Mouse (Mus musculus): Measurements from ENCODE around the gene Boc. TPM values are rescaled to one million over a fixed set of nuclear protein-coding genes. Genes with fewer than 3 reads are reported as not detected.

Boc gene
- total RNA-seq, 2 experiments from 2014 or later: 2.5 to 4.8 TPM

Small RNA genes within 50 kb of the gene (microRNA-seq; reads per million reads assigned to microRNA genes)
- gene Mir3081: not detected

Other genes with a start within 250 kb of the Boc start
- under 1 TPM; 0.05 to 0.09 TPM for gene Sidt1, start 225.7 kb downstream of the Boc start, total RNA-seq (2021)
- 1 to 10 TPM; 6.8 to 7.0 TPM for gene Spice1, start 211.8 kb downstream of the Boc start, total RNA-seq (2021)
- gene Cfap44, start 164.1 kb downstream of the Boc start, total RNA-seq (2021): not detected
- 1 to 10 TPM; 2.6 to 3.1 TPM for gene Nepro, start 165.4 kb upstream of the Boc start, total RNA-seq (2021)
- gene Gtpbp8, start 187.5 kb upstream of the Boc start, total RNA-seq (2021): 1 to 10 TPM; 6.1 to 8.8 TPM
- under 1 TPM in 1 of 2 experiments, not detected in 1; 0.32 TPM for gene Cd200r1, start 206.8 kb upstream of the Boc start, total RNA-seq (2021)

All from gastrocnemius, adult 18-20 months (tissue).